Mouse (Mus musculus): ENCODE measurements around the gene Abhd4. TPM values are rescaled to one million over a fixed set of nuclear protein-coding genes. Genes with fewer than 3 reads are reported as not detected.
A peak's percentile ranks its signal among the peaks of the same experiment; 100 is the strongest.

Gene Abhd4
- total and polyA plus RNA-seq, 2 experiments = 22.1 to 38.4 TPM

GRCm38 (mm10) chr14:54235825-54236540 is 18.0 kb upstream of the Abhd4 start:
- Histone ChIP-seq H3K36me3 (ENCODE audit: control insufficient read depth, insufficient read depth, low read length) (peaks cover 8% of the 10 kb centered on the region; the same call in 1 of the 2 replicates), H3K9ac (ENCODE audit: low read depth, low read length) (no peak overlapping the region), H3K4me1 (ENCODE audit: control insufficient read depth, insufficient read depth, low read length) (no peaks in the 10 kb centered on the region), H3K79me2 (ENCODE audit: control insufficient read depth, insufficient read depth, low read length) (peaks cover 3% of the 10 kb centered on the region; the same call in 1 of the 2 replicates), H3K27ac (replicated peaks; ENCODE audit: insufficient read depth, low read depth, low read length) (no peak overlapping the region), H3K4me3 (ENCODE audit: insufficient read depth, low read depth, low read length) (no peak overlapping the region), H3K27me3 (ENCODE audit: control insufficient read depth, insufficient read depth, low read length) (no peaks in the 10 kb centered on the region)
- DNase-seq (ENCODE audit: extremely low read depth, low read depth, low spot score) = no peak
- TF ChIP-seq POLR2A (IDR thresholded peaks at IDR 0.05; ENCODE audit: extremely low read depth, insufficient read depth, low read length) (no peak), CTCF (IDR thresholded peaks at IDR 0.05; ENCODE audit: low read depth, low read length) (no peak)
- WGBS = 88% methylated on average over 5 of the region's 5 CpGs

- no peak for TF ChIP-seq CTCF (IDR thresholded peaks at IDR 0.05; ENCODE audit: low read depth, low read length)
- DNase-seq (ENCODE audit: extremely low read depth, low read depth, low spot score) = no peak
- H3K27ac ChIP-seq (replicated peaks; ENCODE audit: insufficient read depth, low read depth, low read length) = no peak overlapping the region
- H3K9ac ChIP-seq (ENCODE audit: low read depth, low read length) = no peak overlapping the region
- H3K79me2 ChIP-seq (ENCODE audit: control insufficient read depth, insufficient read depth, low read length) = peaks cover 3% of the 10 kb centered on the region; the same call in 1 of the 2 replicates
- H3K4me1 ChIP-seq (ENCODE audit: control insufficient read depth, insufficient read depth, low read length) = no peaks in the 10 kb centered on the region
- 96% methylated on average over 5 of the region's 5 CpGs for WGBS
- no peaks in the 10 kb centered on the region for H3K27me3 ChIP-seq (ENCODE audit: control insufficient read depth, insufficient read depth, low read length)
- H3K4me3 ChIP-seq (ENCODE audit: insufficient read depth, low read depth, low read length) = no peak overlapping the region
- H3K36me3 ChIP-seq (ENCODE audit: control insufficient read depth, insufficient read depth, low read length) = peaks cover 16% of the 10 kb centered on the region
Observed at GRCm38 (mm10) chr14:54236881-54237280, 17.1 kb upstream of the Abhd4 start.

GRCm38 (mm10) chr14:54239002-54239736 is 14.8 kb upstream of the Abhd4 start:
- Histone ChIP-seq H3K4me3 (ENCODE audit: insufficient read depth, low read depth, low read length) (no peak overlapping the region), H3K9ac (ENCODE audit: low read depth, low read length) (no peak overlapping the region), H3K27me3 (ENCODE audit: control insufficient read depth, insufficient read depth, low read length) (no peaks in the 10 kb centered on the region), H3K79me2 (ENCODE audit: control insufficient read depth, insufficient read depth, low read length) (peaks cover 3% of the 10 kb centered on the region; the same call in 1 of the 2 replicates), H3K27ac (replicated peaks; ENCODE audit: insufficient read depth, low read depth, low read length) (no peak overlapping the region), H3K4me1 (ENCODE audit: control insufficient read depth, insufficient read depth, low read length) (no peaks in the 10 kb centered on the region), H3K36me3 (ENCODE audit: control insufficient read depth, insufficient read depth, low read length) (peaks cover 22% of the 10 kb centered on the region)
- 16% methylated on average over 7 of the region's 7 CpGs for WGBS
- DNase-seq (ENCODE audit: extremely low read depth, low read depth, low spot score) = peak; percentile 52
- TF ChIP-seq CTCF (IDR thresholded peaks at IDR 0.05; ENCODE audit: low read depth, low read length) = peak; percentile 74
- TF ChIP-seq POLR2A (IDR thresholded peaks at IDR 0.05; ENCODE audit: extremely low read depth, insufficient read depth, low read length) = no peak

DNA sequence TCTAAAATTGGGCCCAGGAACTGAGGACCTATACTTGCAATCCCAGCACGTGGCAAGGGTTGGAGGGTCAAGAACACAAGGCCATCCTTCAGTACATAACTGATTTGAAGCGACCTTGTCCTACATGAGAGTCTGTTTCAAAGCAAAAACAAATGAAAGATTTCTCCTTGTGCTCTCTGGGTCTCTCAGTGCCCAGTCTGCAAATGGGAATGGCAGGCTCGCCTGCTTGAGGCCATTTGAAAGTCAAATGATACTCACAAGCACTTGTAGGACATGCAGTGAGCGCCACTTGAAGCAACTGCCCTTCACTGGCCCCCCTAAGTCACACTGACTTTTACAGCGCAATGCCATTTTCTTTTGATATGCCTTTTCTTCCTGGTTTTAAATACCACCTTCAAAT is 13.4 kb upstream of the Abhd4 start:
- 83% methylated on average over 5 of the region's 5 CpGs for WGBS
- H3K4me3 ChIP-seq (ENCODE audit: insufficient read depth, low read depth, low read length) = no peak overlapping the region
- H3K27ac ChIP-seq (replicated peaks; ENCODE audit: insufficient read depth, low read depth, low read length) = no peak overlapping the region
- no peaks in the 10 kb centered on the region for H3K4me1 ChIP-seq (ENCODE audit: control insufficient read depth, insufficient read depth, low read length)
- no peak for DNase-seq (ENCODE audit: extremely low read depth, low read depth, low spot score)
- H3K27me3 ChIP-seq (ENCODE audit: control insufficient read depth, insufficient read depth, low read length) = no peaks in the 10 kb centered on the region
- H3K79me2 ChIP-seq (ENCODE audit: control insufficient read depth, insufficient read depth, low read length) = peaks cover 3% of the 10 kb centered on the region; the same call in 1 of the 2 replicates
- no peak for TF ChIP-seq POLR2A (IDR thresholded peaks at IDR 0.05; ENCODE audit: extremely low read depth, insufficient read depth, low read length)
- TF ChIP-seq CTCF (IDR thresholded peaks at IDR 0.05; ENCODE audit: low read depth, low read length) = no peak
- peaks cover 21% of the 10 kb centered on the region for H3K36me3 ChIP-seq (ENCODE audit: control insufficient read depth, insufficient read depth, low read length)
- no peak overlapping the region for H3K9ac ChIP-seq (ENCODE audit: low read depth, low read length)

DNA sequence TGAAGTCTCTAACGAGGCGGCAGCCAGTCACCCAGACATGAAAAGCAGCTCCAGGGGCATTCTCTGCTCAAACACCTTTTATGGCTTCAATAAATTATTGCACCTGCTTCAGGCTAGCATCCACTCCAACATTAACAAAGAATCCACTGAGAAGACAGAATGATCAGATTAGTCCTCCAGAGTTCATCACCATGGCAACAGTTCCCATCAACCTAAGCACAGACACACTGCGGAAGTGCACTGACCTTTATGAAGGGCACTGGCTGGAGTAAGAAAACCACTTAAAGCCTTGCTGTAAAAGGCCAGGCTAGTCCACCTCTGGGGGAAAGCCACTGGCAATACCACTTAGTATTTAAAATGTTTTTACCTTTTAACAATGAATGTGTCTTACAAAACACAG is 9.8 kb upstream of the Abhd4 start:
- 78% methylated on average over 3 of the region's 3 CpGs for WGBS
- no peak overlapping the region for H3K27ac ChIP-seq (replicated peaks; ENCODE audit: insufficient read depth, low read depth, low read length)
- TF ChIP-seq CTCF (IDR thresholded peaks at IDR 0.05; ENCODE audit: low read depth, low read length) (no peak), POLR2A (IDR thresholded peaks at IDR 0.05; ENCODE audit: extremely low read depth, insufficient read depth, low read length) (no peak)
- H3K4me3 ChIP-seq (ENCODE audit: insufficient read depth, low read depth, low read length) = no peak overlapping the region
- no peak overlapping the region for H3K9ac ChIP-seq (ENCODE audit: low read depth, low read length)
- peaks cover 22% of the 10 kb centered on the region for H3K79me2 ChIP-seq (ENCODE audit: control insufficient read depth, insufficient read depth, low read length)
- H3K4me1 ChIP-seq (ENCODE audit: control insufficient read depth, insufficient read depth, low read length) = no peaks in the 10 kb centered on the region; the same call in 1 of the 2 replicates
- peaks cover 28% of the 10 kb centered on the region for H3K36me3 ChIP-seq (ENCODE audit: control insufficient read depth, insufficient read depth, low read length)
- H3K27me3 ChIP-seq (ENCODE audit: control insufficient read depth, insufficient read depth, low read length) = no peaks in the 10 kb centered on the region
- DNase-seq (ENCODE audit: extremely low read depth, low read depth, low spot score) = peak; percentile 29

DNA sequence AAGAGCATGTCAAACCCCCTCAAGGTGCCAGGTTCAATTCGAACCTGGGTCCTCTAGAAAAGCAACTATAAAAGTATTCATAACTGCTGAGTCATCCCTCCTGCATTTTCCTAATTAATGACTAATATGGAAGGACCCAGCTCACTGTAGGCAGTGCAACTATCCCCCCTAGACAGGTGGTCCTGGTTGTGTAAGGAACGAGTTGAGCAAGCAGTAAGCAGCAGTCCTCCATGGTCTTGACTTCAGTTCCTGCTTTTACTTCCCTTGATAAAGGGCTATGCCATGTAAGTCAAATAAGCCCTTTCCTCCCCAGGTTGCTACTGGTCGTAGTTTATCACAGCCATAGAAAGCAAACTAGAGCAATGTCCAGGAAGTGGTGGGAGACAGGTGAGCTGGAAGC is 7.8 kb upstream of the Abhd4 start:
- no peaks in the 10 kb centered on the region for H3K27me3 ChIP-seq (ENCODE audit: control insufficient read depth, insufficient read depth, low read length)
- 86% methylated on average over 3 of the region's 3 CpGs for WGBS
- peaks cover 4% of the 10 kb centered on the region for H3K4me1 ChIP-seq (ENCODE audit: control insufficient read depth, insufficient read depth, low read length)
- no peak overlapping the region for H3K4me3 ChIP-seq (ENCODE audit: insufficient read depth, low read depth, low read length)
- H3K79me2 ChIP-seq (ENCODE audit: control insufficient read depth, insufficient read depth, low read length) = peaks cover 35% of the 10 kb centered on the region
- H3K9ac ChIP-seq (ENCODE audit: low read depth, low read length) = no peak overlapping the region
- no peak overlapping the region for H3K27ac ChIP-seq (replicated peaks; ENCODE audit: insufficient read depth, low read depth, low read length)
- no peak for TF ChIP-seq POLR2A (IDR thresholded peaks at IDR 0.05; ENCODE audit: extremely low read depth, insufficient read depth, low read length)
- no peak for TF ChIP-seq CTCF (IDR thresholded peaks at IDR 0.05; ENCODE audit: low read depth, low read length)
- H3K36me3 ChIP-seq (ENCODE audit: control insufficient read depth, insufficient read depth, low read length) = peaks cover 21% of the 10 kb centered on the region
- no peak for DNase-seq (ENCODE audit: extremely low read depth, low read depth, low spot score)
